Mouse (Mus musculus): ENCODE measurements at regions not wholly inside any gene's neighbourhood (a gene's known extent, or its start where the extent isn't known, plus 50 kb on each side); places are given as distances from the start of the nearest gene placed in this dataset.

DNA sequence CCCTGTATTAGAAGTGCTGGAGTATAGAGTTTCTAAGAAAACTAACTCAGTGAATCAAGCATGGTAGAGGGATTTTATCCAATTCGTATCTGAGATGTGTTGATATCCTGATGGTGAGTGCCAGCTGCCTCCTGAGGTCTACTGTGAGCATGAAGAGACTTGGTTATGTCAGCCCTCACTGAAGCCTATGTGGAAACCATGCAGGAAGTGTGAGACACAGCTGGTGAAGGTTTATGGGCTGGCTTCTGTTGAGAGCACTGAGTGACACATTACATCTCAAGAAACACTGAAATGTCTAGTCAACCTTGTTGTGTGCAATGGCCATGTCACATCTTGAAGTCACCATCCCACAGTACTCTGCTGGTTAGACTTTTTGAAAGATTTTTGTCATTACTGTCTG is 104.6 kb downstream of the Psmg1 start:
- no peak for DNase-seq

GRCm38 (mm10) chr16:95873297-95873696 is 117.5 kb downstream of the Psmg1 start:
- no peak for DNase-seq

DNA sequence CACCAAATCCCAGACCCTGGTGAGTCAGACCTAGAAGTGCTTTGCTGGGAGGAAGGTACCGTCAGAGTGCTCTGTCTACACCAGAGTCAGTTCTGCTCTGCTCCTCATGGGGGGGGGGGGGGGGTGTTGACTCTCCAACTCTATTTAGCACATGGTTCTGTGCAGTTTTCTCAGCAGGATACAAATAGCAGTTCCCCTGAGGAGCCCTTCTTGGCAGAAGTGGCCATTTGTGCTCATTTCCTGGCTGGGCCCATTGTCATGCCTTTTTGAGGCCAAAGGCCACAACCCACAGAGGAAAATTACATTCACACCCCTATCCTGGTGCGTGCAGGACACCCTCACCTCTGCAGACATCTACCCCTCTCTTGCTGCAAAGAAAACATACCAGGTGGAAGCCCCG is 118.3 kb downstream of the Psmg1 start:
- peak; percentile 67 for DNase-seq

DNA sequence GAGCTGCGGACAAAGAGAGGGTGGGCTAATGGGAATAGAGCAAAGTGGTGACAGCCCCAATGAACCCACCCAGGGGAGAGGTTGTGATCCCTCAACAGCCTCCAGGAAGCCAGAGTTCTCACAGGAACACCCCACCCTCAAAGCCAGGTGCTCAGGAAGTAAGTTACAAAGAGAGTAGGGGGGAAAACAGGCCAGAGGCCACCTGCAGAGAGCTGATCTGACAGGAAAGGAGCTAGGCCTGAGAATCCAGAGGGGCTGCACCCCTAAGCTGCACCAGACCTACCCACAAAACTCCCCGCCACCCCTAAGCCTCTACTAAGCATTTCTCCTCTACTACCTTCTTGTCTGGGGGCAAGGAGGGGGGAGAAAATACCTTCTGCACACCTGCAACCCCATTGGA is 120.5 kb downstream of the Psmg1 start:
- DNase-seq = peak; percentile 4

GRCm38 (mm10) chr16:95869501-95869900 is 121.3 kb downstream of the Psmg1 start:
- peak; percentile 3 for DNase-seq

DNA sequence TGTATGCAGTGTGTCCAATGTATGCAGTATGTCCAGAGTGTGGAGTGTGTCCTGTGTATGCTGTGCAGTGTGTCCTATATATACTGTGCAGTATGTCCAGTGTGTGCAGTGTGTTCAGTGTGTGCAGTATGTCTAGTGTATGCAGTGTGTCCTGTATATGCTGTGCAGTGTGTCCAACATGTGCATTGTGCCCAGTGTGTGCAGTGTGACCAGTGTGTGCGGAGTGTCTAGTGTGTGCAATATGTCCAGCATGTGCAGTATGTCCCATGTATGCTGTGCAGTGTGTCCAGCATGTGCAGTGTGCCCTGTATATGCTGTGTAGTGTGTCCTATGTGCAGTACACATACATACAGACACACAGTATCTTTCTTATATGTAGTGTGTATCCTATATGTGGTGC is 121.9 kb downstream of the Psmg1 start:
- DNase-seq = no peak

DNA sequence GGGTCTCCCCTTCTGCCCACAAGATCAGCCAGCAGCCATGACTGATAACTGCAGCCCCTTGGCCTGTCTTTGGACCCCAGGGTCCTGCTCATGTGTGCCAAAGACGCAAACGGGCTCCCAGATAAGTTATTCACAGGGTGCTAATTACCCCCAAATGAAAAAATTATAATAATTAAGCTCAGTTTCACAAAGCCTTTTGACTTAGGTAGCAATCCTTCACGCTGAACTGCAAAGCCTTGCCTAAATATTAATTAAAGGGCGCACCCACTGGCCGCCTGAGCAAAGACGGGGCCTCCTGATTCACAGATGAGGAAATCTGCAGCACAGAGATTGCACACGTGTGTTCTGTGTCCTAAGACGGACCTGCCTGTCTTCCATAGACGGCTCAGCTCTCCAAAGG is 123.2 kb downstream of the Psmg1 start:
- DNase-seq = peak; percentile 4

DNA sequence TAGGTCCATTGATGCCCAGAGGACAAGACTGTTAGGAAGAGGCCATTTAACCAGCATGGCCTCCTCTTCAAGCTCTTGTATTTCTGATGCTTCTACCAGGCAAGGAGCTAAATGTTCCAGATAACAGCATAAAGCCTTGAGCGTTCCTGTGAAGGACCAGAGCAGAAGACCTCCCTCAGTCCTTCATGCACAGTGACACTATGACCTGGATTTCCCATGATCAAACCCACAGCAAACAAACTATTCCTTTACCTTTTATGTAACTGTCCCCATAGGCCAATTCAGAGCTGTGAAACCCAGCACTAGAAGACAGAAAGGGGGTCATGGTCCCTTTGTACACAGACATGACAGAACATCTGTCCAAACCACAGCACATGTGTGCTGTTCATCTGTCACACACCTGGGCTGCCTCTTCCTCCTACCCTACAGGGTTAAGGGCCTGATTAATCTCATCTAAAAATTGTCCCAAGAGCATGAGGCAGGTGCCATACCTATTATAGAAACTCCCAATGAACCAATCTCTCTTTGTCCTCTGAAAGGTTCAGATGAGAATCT is 123.8 kb downstream of the Psmg1 start:
- DNase-seq = no peak

DNA sequence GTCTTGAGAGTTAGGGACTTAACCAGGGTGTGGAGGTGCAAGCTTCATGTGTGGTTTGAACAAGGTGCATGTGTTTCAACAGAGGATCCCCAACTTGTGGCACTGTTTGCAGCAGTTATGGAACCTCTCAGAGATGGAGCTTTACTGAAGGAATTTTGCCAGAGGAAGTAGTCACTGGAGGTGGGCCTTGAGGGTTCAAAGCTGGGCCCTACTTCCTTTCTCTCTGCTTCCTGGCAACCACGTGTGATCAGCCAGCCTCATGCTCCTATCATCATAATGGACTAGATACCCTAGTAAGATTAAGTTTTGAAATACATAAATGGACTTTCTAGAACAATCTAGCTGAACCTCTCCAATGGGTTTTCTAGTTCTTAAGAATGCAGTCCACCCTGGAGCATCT is 125.2 kb downstream of the Psmg1 start:
- DNase-seq = peak; percentile 2

GRCm38 (mm10) chr16:95864646-95865045 is 126.1 kb downstream of the Psmg1 start:
- peak; percentile 33 for DNase-seq

DNA sequence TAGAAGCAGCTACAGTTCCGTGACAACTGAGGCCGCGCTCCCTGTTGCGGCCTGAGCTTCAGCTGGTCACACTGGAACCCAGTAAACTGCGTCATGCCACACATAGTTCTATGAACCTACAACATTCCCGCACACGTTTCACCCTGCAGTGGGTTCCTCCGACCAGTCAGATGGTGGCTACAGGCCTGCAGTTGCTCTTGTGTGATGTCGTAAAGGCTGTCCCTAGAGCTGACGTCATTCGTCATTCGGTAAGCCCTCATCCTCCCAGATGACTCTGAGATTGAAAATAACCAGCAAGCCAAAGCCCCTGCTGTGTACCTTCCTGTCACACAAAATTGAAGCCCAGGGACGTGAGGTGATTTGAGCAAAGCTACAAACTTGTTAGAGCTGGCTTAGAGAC is 126.7 kb downstream of the Psmg1 start:
- peak; percentile 10 for DNase-seq

DNA sequence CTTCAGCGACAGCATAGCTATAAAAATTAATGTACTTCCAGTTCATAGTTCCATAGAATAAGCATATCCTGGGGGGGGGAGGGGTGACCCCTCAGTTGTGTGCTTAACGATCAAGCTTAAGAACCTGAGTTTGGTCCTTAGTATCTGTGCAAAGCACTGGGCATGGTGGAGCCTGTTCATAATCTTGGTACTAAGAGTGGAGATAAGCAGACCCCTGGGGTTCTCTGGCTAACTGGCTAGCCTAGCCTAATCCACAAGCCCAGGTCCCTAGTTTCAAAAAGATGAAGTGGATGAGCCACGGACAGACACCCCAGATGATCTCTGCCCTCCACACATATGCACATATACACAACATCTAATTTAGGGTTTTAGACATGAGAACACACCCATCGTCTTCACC is 127.2 kb downstream of the Psmg1 start:
- DNase-seq = no peak

- DNase-seq = peak; percentile 56
These were observed 128.1 kb downstream of the Psmg1 start for GRCm38 (mm10) chr16:95862621-95863020.

GRCm38 (mm10) chr16:95861231-95861690 is 129.5 kb downstream of the Psmg1 start:
- DNase-seq = peak; percentile 76

- DNase-seq = peak; percentile 5
These were observed 129.9 kb downstream of the Psmg1 start for GRCm38 (mm10) chr16:95860810-95861209.

- DNase-seq = peak; percentile 5
These were observed 130.6 kb downstream of the Psmg1 start for GRCm38 (mm10) chr16:95860111-95860510.

DNA sequence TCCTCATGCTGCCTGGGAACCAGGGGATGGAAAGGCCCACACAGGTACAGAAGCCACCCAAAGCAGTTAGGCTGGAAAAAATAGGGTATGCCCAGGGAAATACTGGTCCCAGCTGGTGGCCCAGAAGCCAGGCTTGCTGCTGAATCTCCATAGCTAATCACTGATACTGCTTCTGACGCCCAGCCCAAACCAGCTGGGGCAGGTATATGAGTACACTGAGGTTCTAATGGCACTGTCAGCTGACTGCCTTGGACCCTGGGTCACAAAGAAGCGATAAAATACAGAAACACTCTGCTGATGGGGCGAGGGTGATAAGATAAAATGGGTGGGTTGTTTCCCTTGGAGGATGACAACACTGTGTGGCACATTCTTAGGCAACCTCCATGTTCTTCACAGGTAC is 133.4 kb downstream of the Psmg1 start:
- DNase-seq = no peak

DNA sequence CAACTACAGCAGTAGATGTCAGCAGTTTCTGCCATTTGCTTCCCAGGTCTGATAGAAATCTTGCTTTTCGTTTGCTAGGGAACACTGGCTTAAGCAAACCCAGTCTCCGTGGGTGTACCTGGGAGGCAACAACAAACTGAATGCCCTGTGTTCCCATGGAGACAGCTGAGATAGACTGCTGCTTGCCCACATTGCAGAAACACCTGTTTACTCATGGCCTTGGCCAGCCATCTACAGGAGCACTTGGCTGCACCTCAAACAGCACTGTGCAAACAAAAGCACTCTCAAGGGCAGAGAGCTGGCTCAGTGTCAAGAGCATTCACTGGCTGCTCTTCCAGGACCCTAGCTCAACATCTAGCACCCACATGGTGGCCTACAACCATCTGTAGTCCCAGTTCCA is 135.5 kb downstream of the Psmg1 start:
- no peak for DNase-seq

- no peak for DNase-seq
These were observed 138.9 kb downstream of the Psmg1 start for GRCm38 (mm10) chr16:95851907-95852306.

GRCm38 (mm10) chr16:95848555-95849082 is 142.1 kb downstream of the Psmg1 start:
- no peak for DNase-seq

GRCm38 (mm10) chr16:95847765-95848483 is 142.8 kb downstream of the Psmg1 start:
- DNase-seq = no peak

DNA sequence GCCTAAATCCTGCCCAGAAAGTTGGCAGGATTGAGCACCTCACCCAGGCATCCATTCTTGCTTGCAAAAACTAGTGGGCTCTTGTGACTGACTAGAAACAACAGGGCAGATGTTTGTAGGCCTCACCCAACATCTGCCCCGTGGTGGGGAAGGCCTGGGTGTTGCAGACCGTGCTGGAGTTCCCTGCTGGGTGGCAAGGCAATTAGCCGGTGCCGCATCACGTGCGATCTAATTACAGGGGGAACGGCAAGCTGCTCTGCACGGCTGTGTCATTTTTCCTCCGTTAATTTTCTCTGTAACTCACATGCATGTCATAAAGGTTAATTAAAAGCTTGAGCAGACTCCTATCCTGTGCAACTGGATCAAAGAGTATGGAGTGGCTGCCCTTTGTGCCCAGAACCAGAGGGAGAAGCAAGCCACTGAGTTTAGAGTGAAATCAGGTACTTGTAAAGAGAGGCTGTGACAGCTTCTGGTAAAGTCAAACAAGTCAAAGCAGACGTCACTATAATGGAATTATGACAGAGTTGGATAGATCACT is 143.5 kb downstream of the Ets2 start:
- DNase-seq = no peak

DNA sequence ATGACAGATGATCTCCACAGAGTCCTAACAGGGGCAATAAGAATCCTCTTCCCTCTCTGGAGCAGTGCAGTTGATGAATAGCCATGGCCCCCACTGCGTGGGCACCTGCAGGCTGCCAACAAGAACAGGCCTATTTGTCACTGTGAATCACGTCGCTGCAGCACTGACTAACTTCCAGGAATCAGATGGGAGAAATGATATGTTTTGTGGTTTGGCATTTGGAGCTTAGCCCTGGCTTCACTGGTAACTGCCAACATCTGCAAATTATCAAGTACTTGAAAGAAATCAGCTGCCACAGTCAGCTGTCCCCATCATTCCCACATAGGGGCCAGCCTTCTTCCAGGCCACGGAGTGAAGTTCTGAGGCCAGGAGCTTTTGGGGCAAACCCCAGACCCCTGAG is 142.8 kb downstream of the Ets2 start:
- no peak for DNase-seq

DNA sequence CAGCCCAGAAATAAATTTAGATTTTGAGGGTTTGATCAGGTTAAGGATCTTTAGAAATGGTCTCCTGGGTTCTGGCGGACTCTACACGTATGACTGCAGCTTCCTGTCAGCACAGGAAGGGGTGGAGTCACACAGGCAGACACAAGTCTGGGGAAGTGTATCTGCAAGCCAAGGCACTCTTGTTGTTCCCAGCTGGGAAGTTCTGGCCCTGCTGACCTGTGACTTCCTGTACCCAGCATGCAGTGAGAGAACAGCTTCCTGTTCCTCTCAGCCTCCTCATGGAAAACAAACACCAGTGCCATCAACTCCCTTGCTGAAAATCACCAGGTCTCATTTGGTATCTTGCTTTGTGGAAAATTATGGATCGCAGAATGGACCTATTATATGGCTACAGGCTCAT is 140.9 kb downstream of the Ets2 start:
- no peak for DNase-seq
